24 mouse cellular contexts compared by ENCODE assay signal in genomic region chr12:43916779-43917178, GRCm38 (mm10).
DNase-seq lines count a peak whose midpoint lies in the region; ATAC-seq and TF ChIP-seq lines count a peak whose summit lies in the region.
"Had no signal": no experiment of that assay in that cellular context is flagged by ENCODE, and none has a peak within 500 bp of the region (broad histone marks: within the 10 kb centered on the region; RNA-seq: fewer than 3 reads in every experiment).

No protein-coding gene starts in this region.

- H3K9me3 ChIP-seq in hindbrain, embryonic 14.5 days (ENCODE audit: control insufficient read depth, low read length), result no peaks in the 10 kb centered on the region
- no peaks in the 10 kb centered on the region for H3K9me3 ChIP-seq in hindbrain, embryonic 11.5 days (ENCODE audit: control insufficient read depth, low read length)
- H3K9me3 ChIP-seq in midbrain, embryonic 13.5 days, result no peaks in the 10 kb centered on the region
- no peaks in the 10 kb centered on the region for H3K9me3 ChIP-seq in midbrain, postnatal 0 days (ENCODE audit: low read length)
- no peaks in the 10 kb centered on the region for H3K9me3 ChIP-seq in neural tube, embryonic 14.5 days (ENCODE audit: control insufficient read depth, low read length)
- H3K9me3 ChIP-seq: embryonic facial prominence, embryonic 10.5 days; embryonic facial prominence, embryonic 12.5 days; forebrain, embryonic 13.5 days; forebrain, embryonic 15.5 days had no signal

- no peak overlapping the region for H3K4me2 ChIP-seq in hindbrain, embryonic 14.5 days (replicated peaks)
- H3K4me2 ChIP-seq in hindbrain, embryonic 11.5 days (replicated peaks; ENCODE audit: low read depth, low read length), result no peak overlapping the region
- no peak overlapping the region for H3K4me2 ChIP-seq in midbrain, embryonic 13.5 days (replicated peaks)
- no peak overlapping the region for H3K4me2 ChIP-seq in midbrain, postnatal 0 days (ENCODE audit: low read depth, low read length, poor library complexity, severe bottlenecking)
- H3K4me2 ChIP-seq in neural tube, embryonic 14.5 days (ENCODE audit: low read depth, low read length), result no peak overlapping the region
- H3K4me2 ChIP-seq: embryonic facial prominence, embryonic 12.5 days; forebrain, embryonic 13.5 days; forebrain, embryonic 15.5 days had no signal

- TF ChIP-seq CTCF in midbrain, postnatal 0 days (IDR thresholded peaks at IDR 0.05), result no peak

- H3K36me3 ChIP-seq in hindbrain, embryonic 14.5 days (replicated peaks; ENCODE audit: control insufficient read depth, insufficient read depth), result no peaks in the 10 kb centered on the region
- no peaks in the 10 kb centered on the region for H3K36me3 ChIP-seq in hindbrain, embryonic 11.5 days (ENCODE audit: control insufficient read depth, insufficient read depth, low read length)
- H3K36me3 ChIP-seq in midbrain, embryonic 13.5 days, result no peaks in the 10 kb centered on the region
- no peaks in the 10 kb centered on the region for H3K36me3 ChIP-seq in midbrain, postnatal 0 days (ENCODE audit: insufficient read depth, low read length)
- H3K36me3 ChIP-seq in neural tube, embryonic 14.5 days (ENCODE audit: control insufficient read depth, insufficient read depth, low read length), result no peaks in the 10 kb centered on the region
- H3K36me3 ChIP-seq: embryonic facial prominence, embryonic 10.5 days; embryonic facial prominence, embryonic 12.5 days; forebrain, embryonic 15.5 days; G1E had no signal

- 0 out of 2 replicates have a peak, but pooled peaks have one; percentile 48 for ATAC-seq in hindbrain, embryonic 14.5 days (ENCODE audit: low FRiP score)
- no peak for ATAC-seq in hindbrain, embryonic 11.5 days (ENCODE audit: low FRiP score)
- ATAC-seq in midbrain, embryonic 13.5 days, result peak; percentile 53; the same call in 1 of the 2 replicates
- no peak for ATAC-seq in midbrain, postnatal 0 days (ENCODE audit: low FRiP score)
- peak; percentile 28; the same call in 1 of the 2 replicates for ATAC-seq in neural tube, embryonic 14.5 days (ENCODE audit: low read depth)
- ATAC-seq: activated CD4-positive, CD25-positive, alpha-beta regulatory T cell, adult 4 months; CD4-positive, CD25-positive, alpha-beta regulatory T cell, adult 4 months; forebrain, embryonic 13.5 days; forebrain, embryonic 15.5 days; Patski had no signal

- H3K27me3 ChIP-seq in hindbrain, embryonic 14.5 days (ENCODE audit: control insufficient read depth, insufficient read depth, low read length), result no peaks in the 10 kb centered on the region
- no peaks in the 10 kb centered on the region for H3K27me3 ChIP-seq in hindbrain, embryonic 11.5 days (ENCODE audit: control insufficient read depth, insufficient read depth, low read length)
- no peaks in the 10 kb centered on the region for H3K27me3 ChIP-seq in midbrain, embryonic 13.5 days
- no peaks in the 10 kb centered on the region for H3K27me3 ChIP-seq in midbrain, postnatal 0 days (ENCODE audit: insufficient read depth, low read length)
- H3K27me3 ChIP-seq in neural tube, embryonic 14.5 days (ENCODE audit: control insufficient read depth, insufficient read depth, low read length), result no peaks in the 10 kb centered on the region
- H3K27me3 ChIP-seq: CH12.LX; embryonic facial prominence, embryonic 12.5 days; forebrain, embryonic 13.5 days; forebrain, embryonic 15.5 days had no signal

- DNase-seq in hindbrain, embryonic 14.5 days (ENCODE audit: low spot score), result no peak
- no peak for DNase-seq in hindbrain, embryonic 11.5 days (ENCODE audit: low spot score)
- no peak for DNase-seq in midbrain, postnatal 0 days (ENCODE audit: low spot score)
- no peak for DNase-seq in neural tube, embryonic 10.5 days (ENCODE audit: extremely low spot score, low spot score)
- DNase-seq: adrenal gland, adult 8-10 months; adrenal gland, postnatal 14 days; adrenal gland, postnatal 36 days; B cell, adult 2 months; cerebellum, adult 11-12 months; cerebellum, adult 2 months; cerebellum, adult 9-10 months; cerebellum, postnatal 10 days; cerebellum, postnatal 25 days had no signal

- no peaks in the 10 kb centered on the region; the same call in 1 of the 2 replicates for H3K4me1 ChIP-seq in hindbrain, embryonic 14.5 days (replicated peaks; ENCODE audit: control insufficient read depth, insufficient read depth, low read length)
- no peaks in the 10 kb centered on the region for H3K4me1 ChIP-seq in hindbrain, embryonic 11.5 days (replicated peaks; ENCODE audit: control insufficient read depth, insufficient read depth, low read length)
- no peaks in the 10 kb centered on the region for H3K4me1 ChIP-seq in midbrain, embryonic 13.5 days (replicated peaks)
- H3K4me1 ChIP-seq in midbrain, postnatal 0 days (ENCODE audit: insufficient read depth, low read length), result no peaks in the 10 kb centered on the region
- no peaks in the 10 kb centered on the region for H3K4me1 ChIP-seq in neural tube, embryonic 14.5 days (ENCODE audit: control insufficient read depth, insufficient read depth, low read length)
- H3K4me1 ChIP-seq: embryonic facial prominence, embryonic 10.5 days; embryonic facial prominence, embryonic 12.5 days; forebrain, embryonic 13.5 days; forebrain, embryonic 15.5 days had no signal

- H3K27ac ChIP-seq in hindbrain, embryonic 14.5 days, result no peak overlapping the region
- no peak overlapping the region for H3K27ac ChIP-seq in hindbrain, embryonic 11.5 days (ENCODE audit: low read depth, low read length)
- no peak overlapping the region for H3K27ac ChIP-seq in midbrain, embryonic 13.5 days
- no peak overlapping the region for H3K27ac ChIP-seq in midbrain, postnatal 0 days (ENCODE audit: low read depth, low read length)
- H3K27ac ChIP-seq in neural tube, embryonic 14.5 days (ENCODE audit: low read depth, low read length), result no peak overlapping the region
- H3K27ac ChIP-seq: embryonic facial prominence, embryonic 10.5 days; embryonic facial prominence, embryonic 12.5 days; forebrain, embryonic 13.5 days; forebrain, embryonic 15.5 days had no signal

- no peak overlapping the region for H3K9ac ChIP-seq in hindbrain, embryonic 14.5 days
- no peak overlapping the region for H3K9ac ChIP-seq in hindbrain, embryonic 11.5 days (ENCODE audit: low read depth, low read length)
- no peak overlapping the region for H3K9ac ChIP-seq in midbrain, embryonic 13.5 days (replicated peaks)
- no peak overlapping the region for H3K9ac ChIP-seq in midbrain, postnatal 0 days (replicated peaks; ENCODE audit: low read length, poor library complexity, severe bottlenecking)
- H3K9ac ChIP-seq in neural tube, embryonic 14.5 days (replicated peaks; ENCODE audit: low read depth, low read length), result no peak overlapping the region
- H3K9ac ChIP-seq: embryonic facial prominence, embryonic 12.5 days; forebrain, embryonic 13.5 days; forebrain, embryonic 15.5 days had no signal

- H3K4me3 ChIP-seq in hindbrain, embryonic 14.5 days (replicated peaks; ENCODE audit: low read length), result no peak overlapping the region
- H3K4me3 ChIP-seq in hindbrain, embryonic 11.5 days (ENCODE audit: low read depth, low read length), result no peak overlapping the region
- no peak overlapping the region for H3K4me3 ChIP-seq in midbrain, embryonic 13.5 days (replicated peaks)
- H3K4me3 ChIP-seq in midbrain, postnatal 0 days (ENCODE audit: low read depth, low read length), result no peak overlapping the region
- H3K4me3 ChIP-seq in neural tube, embryonic 14.5 days (ENCODE audit: low read depth, low read length), result no peak overlapping the region
- H3K4me3 ChIP-seq: embryonic facial prominence, embryonic 10.5 days; embryonic facial prominence, embryonic 12.5 days; forebrain, embryonic 13.5 days; forebrain, embryonic 15.5 days had no signal

Comparison
In these comparisons a context has a peak if more than half of its experiments do, and no peak if none do; other contexts are left out.
1. ATAC-seq: peak in hindbrain, embryonic 14.5 days (single experiment), midbrain, embryonic 13.5 days (single experiment) and neural tube, embryonic 14.5 days (single experiment); none in hindbrain, embryonic 11.5 days (single experiment) and midbrain, postnatal 0 days (single experiment).